Mouse (Mus musculus) kidney, adult 18-20 months (tissue): ENCODE measurements at regions not wholly inside any gene's neighbourhood (a gene's known extent, or its start where the extent isn't known, plus 50 kb on each side); places are given as distances from the start of the nearest gene placed in this dataset.

Experiments used
- DNase-seq: peaks from one replicate; pipeline ENCODE4 v3.0.0; 2021

DNA sequence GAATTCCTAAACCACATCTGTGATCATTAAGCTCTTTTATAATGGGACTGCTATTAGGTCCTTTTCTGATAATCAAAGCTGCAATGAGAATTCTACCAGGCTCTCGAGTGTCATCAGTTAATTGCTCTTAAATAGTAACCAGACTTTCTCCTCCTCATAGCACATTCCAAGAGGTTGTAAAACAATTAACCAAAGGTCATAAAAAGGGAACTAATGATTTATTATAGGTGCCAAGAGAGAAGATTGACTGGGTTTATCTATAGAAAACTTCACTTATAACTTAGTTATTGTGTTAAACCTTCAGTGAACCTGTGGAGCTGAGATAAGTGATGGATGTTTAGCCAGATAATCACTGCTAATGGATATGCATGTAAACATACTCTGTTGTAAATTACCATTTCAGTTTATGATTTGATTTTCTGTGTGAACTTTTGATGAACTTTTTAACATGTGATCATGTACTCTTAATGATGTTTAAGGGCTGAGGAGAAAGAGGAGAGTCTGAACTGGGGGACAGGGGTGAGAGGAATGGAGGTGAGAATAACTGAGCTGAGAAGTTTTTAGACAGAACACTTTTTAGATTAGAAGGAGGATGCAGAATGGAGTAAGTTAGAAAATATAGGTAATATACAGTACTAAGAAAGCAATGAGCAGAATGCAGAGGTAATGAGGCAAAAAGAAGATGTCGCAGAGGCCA lies 228.4 kb upstream of the Cox7c start:
- DNase-seq, result no peak

DNA sequence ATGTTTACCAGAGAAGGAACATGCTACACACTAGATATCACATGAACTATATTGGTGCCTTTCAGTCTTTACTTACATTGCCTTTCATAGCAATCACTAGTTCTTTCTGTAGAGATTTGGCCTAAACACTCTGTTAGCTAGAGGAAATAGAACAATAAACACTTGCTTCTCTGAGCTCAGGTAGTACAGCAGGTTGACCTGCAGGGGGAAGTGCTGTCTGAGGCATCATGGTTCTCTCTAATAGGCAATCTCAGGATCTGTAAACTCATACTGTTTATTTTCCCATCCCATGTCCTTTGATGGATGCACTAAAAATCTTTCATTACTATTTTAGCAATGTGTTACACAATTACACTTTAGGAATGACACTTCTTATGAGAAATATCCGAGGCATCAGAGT lies 191.3 kb upstream of the Cox7c start:
- no peak for DNase-seq

DNA sequence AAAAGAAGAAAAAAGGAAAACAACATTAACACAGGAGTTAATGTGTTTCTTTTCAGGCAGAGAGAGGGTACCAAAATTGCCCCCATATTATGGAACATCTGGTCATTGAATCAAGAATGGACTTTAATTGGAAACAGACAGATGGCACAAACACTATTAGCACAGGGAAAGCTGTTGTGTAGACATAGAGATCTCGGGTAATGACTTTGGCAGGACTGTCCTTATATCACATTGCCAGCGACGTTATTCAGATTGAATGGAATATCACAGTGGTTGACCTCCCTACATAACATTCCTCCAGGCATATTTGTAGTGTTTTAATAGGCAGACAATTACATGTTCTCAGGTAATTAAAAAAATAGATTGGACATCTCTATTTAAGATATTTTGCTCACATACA lies 158.9 kb upstream of the Cox7c start:
- no peak for DNase-seq

DNA sequence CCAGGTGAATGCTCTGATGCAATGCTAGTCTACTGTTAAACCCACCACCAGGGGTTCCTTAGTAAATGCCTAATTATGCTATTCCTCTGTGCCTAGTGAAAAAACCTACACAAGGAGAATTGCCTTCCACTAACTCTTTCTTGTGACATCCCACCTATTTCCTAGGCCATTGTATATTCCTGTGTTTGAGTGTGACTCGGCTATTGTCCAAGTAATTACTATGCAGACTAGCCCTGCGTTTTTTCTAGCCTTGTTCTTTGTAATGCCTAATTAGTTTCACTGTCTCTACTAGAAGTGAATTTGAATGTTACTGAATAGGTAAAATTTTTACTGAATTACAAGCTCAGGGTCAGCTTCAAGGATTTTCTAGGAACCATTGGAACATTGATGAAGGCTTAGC lies 133.8 kb upstream of the Cox7c start:
- no peak for DNase-seq

DNA sequence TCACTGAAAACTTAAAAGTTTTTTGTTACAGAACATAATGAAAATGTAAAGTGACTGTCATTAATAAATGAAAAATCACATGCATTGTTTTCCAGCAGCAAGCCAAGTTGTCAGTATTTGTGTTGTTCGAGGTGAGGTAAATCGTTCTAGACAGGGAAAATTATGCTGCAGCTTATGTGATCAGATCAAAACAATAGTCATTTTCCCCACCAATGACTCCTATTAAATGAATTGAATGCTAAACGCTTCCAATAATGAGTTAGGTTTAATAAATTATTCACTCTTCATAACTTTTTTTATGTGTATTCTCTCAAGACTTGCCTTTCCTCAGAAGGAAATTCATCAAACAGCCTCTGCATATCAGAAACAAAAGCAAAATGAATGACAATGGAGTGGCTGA lies 100.6 kb upstream of the Cox7c start:
- no peak for DNase-seq

DNA sequence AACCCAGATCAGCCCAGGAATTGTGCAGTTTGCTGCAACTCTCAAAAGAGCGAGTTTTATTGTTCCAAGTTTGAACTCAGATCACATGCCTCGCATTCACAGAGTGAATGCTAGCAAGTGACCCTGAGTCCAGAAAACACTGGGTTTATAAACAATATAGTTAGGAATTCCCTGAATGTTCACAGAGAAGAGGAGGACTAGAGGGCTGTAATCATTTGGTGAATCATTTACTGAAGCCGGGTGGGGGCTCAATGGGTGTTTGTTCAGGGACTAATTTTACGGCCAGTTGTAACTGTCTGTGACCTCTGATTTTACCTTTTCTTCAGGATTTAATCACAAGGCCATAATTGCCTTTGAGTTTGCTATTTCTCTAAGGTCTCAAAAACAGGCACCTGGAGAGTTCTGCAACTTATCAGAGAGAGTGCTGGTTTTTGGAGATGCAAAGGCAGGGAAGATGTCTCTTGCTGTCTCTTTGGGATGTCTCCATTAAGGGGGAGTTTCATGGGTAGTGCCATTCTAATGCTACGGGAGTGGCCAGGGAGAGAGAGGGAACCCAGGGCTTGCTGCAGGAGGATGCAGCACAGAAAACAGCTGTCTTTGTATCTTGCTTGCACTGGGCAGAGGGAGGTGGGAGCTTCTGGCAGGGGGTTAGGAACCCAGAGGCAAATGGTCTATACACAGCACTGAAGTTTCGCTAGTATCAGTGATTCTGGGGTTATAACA lies 64.8 kb upstream of the Cox7c start:
- peak; percentile 12 for DNase-seq

DNA sequence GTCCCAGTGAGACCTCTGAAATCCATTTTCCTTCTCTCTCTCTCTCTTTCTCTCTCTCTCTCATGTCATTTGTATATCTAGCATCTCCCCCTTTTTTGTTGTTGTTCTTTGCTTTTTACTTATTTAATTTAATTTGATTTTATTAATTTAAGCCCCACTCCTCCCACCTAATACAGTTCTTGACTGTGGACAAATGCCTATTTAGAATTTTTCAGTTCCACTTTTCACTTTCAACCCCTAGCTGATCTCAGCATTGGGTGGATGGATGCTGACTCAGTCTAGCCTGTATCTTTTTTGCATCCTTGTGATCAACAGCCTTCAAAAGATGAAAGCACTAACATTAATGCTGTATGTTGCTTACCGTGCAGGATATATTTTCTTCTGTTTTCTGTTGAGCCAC lies 55.5 kb upstream of the Cox7c start:
- DNase-seq, result no peak

DNA sequence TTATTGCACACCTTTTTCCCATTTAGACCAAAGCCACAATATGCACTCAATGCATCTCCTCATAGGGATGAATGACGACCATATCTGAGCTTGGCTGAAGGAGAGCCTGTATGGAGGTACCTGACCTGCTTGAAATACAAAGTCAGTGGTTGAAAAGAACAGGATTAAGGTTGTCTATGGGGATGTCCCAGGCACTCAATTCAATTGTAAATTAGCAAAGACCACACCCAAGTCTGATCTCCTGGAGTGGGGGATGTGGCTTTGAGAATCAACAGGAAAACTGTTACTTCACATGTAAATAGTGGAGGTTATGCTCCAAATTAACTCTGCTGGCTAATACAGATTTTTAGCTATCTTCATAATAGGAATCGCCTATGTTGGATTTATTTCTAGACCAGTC lies 51.1 kb upstream of the Cox7c start:
- DNase-seq, result no peak

DNA sequence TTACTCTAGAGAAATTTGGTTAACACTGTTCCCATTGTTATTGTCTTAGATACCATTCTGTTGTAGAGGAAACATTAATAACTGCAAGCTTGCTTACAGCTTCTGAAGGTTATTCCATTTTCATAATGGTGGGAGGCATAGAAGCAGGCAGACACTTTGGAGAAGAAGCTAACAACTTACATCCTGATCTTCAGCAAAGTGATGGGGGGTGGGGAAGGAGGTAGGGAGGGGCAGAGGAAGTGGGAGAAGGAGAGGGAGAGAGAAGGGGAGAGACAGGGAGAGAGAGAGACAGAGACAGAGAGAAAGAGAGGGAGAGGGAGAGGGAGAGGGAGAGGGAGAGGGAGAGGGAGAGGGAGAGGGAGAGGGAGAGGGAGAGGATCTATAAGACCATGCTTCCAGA lies 50.6 kb upstream of the Cox7c start:
- DNase-seq, result no peak
